Mouse (Mus musculus) heart, embryonic 11.5 days (tissue): ENCODE data around the gene Gm7356. TPM values are rescaled to one million over a fixed set of nuclear protein-coding genes. Genes with fewer than 3 reads are reported as not detected.
"Not testable (repeated sequence)": the region's sequence is repeated elsewhere in the genome, so short reads cannot be mapped to it uniquely, and the experiment has no call there.

Experiments used
- ATAC-seq: fragments of 200-750 bp; cut with Nextera tagmentation; replicated peaks from 2 replicates; pipeline ENCODE4 v1.8.0; 2017; ENCODE audit warnings: moderate library complexity; ENCODE audit not compliant: insufficient number of reproducible peaks, low FRiP score, low TSS enrichment
- H3K27ac ChIP-seq: fragments of 300-500 bp; sonication (generic); 2 replicates; pipeline ENCODE4 v1.5.1; 2014; ENCODE audit warnings: mild to moderate bottlenecking, low read depth, low read length
- H3K27me3 ChIP-seq: fragments of 300-500 bp; sonication (generic); 2 replicates; pipeline ENCODE4 v1.6.1; 2014; ENCODE audit warnings: mild to moderate bottlenecking, low read length, mixed read lengths; ENCODE audit not compliant: control insufficient read depth, insufficient read depth
- H3K36me3 ChIP-seq: fragments of 300-500 bp; sonication (generic); 2 replicates; pipeline ENCODE4 v1.6.1; 2014; ENCODE audit warnings: mild to moderate bottlenecking, low read length, moderate library complexity, mixed read lengths; ENCODE audit not compliant: control insufficient read depth, insufficient read depth
- H3K4me1 ChIP-seq: fragments of 300-500 bp; sonication (generic); 2 replicates; pipeline ENCODE4 v1.6.1; 2014; ENCODE audit warnings: low read length; ENCODE audit not compliant: control insufficient read depth, insufficient read depth
- H3K4me2 ChIP-seq: fragments of 300-500 bp; sonication (generic); 2 replicates; pipeline ENCODE4 v1.6.1; 2014; ENCODE audit warnings: mild to moderate bottlenecking, moderate library complexity
- H3K4me3 ChIP-seq: fragments of 300-500 bp; sonication (generic); 2 replicates; pipeline ENCODE4 v1.5.1; 2014; ENCODE audit warnings: low read depth, low read length
- H3K9ac ChIP-seq: fragments of 300-500 bp; sonication (generic); 2 replicates; pipeline ENCODE4 v1.6.1; 2014; ENCODE audit warnings: mild to moderate bottlenecking, low read depth, low read length, moderate library complexity
- H3K9me3 ChIP-seq: fragments of 300-500 bp; sonication (generic); replicated peaks from 2 replicates; pipeline ENCODE4 v1.6.1; 2016; ENCODE audit warnings: low read length; ENCODE audit not compliant: control insufficient read depth
- WGBS: fragments of 180-500 bp; shearing (Covaris S2); extraction: QIAGEN DNeasy Blood & Tissue Kit; methylation state at CpG from one replicate; pipeline ENCODE4 v1.1.7; 2014; ENCODE audit not compliant: insufficient replicate concordance; 5-methylcytosine and 5-hydroxymethylcytosine counted together
- polyA plus RNA-seq: library from polyadenylated mRNA; unstranded; fragments of >200 nt; fragmentation: Nextera tagmentation; extraction: Ambion mirVana; gene quantifications from 2 replicates; pipeline ENCODE4 v1.2.1, GENCODE M21; 2014

Gene Gm7356
- polyA plus RNA-seq: not detected in 2 replicates

GRCm38 (mm10) chr17:14003604-14004003, at the start of gene Gm7356:
Gm7356 (minus strand) TSS chr17:14003704.
- H3K9ac ChIP-seq: not testable (repeated sequence)

GRCm38 (mm10) chr17:14041880-14042279, 38.4 kb upstream of the Gm7356 start:
- H3K9me3 ChIP-seq, H3K27me3 ChIP-seq, H3K36me3 ChIP-seq, H3K4me1 ChIP-seq, H3K4me3 ChIP-seq, H3K4me2 ChIP-seq, H3K27ac ChIP-seq, H3K9ac ChIP-seq, ATAC-seq: not testable (repeated sequence)
- WGBS: 50% methylated on average over 1 of the region's 2 CpGs

More at GRCm38 (mm10) chr17:14003604-14004003, at the start of gene Gm7356:
- H3K27me3 ChIP-seq, H3K27ac ChIP-seq, H3K4me3 ChIP-seq, H3K36me3 ChIP-seq, H3K4me1 ChIP-seq, H3K4me2 ChIP-seq, ATAC-seq, H3K9me3 ChIP-seq: not testable (repeated sequence)
- 55% methylated on average over 4 of the region's 4 CpGs for WGBS

- H3K4me2 ChIP-seq, H3K4me3 ChIP-seq, H3K9ac ChIP-seq, H3K9me3 ChIP-seq, H3K4me1 ChIP-seq, H3K27me3 ChIP-seq, H3K36me3 ChIP-seq, H3K27ac ChIP-seq, ATAC-seq: not testable (repeated sequence)
- 57% methylated on average over 1 of the region's 2 CpGs for WGBS
Observed at GRCm38 (mm10) chr17:14037012-14037411, 33.5 kb upstream of the Gm7356 start.

GRCm38 (mm10) chr17:14036113-14036512, 32.6 kb upstream of the Gm7356 start:
- H3K36me3 ChIP-seq, ATAC-seq, H3K27me3 ChIP-seq, H3K9me3 ChIP-seq, H3K4me2 ChIP-seq, H3K4me3 ChIP-seq, H3K4me1 ChIP-seq, H3K27ac ChIP-seq, H3K9ac ChIP-seq: not testable (repeated sequence)
- WGBS: 69% methylated on average over 4 of the region's 4 CpGs

- H3K4me1 ChIP-seq, H3K4me2 ChIP-seq, H3K4me3 ChIP-seq, H3K9me3 ChIP-seq, H3K27ac ChIP-seq, H3K27me3 ChIP-seq, H3K36me3 ChIP-seq, ATAC-seq, H3K9ac ChIP-seq: not testable (repeated sequence)
- 36% methylated on average over 2 of the region's 2 CpGs for WGBS
Observed at GRCm38 (mm10) chr17:13993425-13993824, 10.1 kb downstream of the Gm7356 start.

GRCm38 (mm10) chr17:13987690-13988089, 15.8 kb downstream of the Gm7356 start:
- Histone ChIP-seq H3K36me3 (no peaks in the 10 kb centered on the region), H3K9me3 (no peaks in the 10 kb centered on the region), H3K27me3 (no peaks in the 10 kb centered on the region), H3K9ac (no peak overlapping the region), H3K4me3 (no peak overlapping the region), H3K27ac (no peak overlapping the region), H3K4me1 (no peaks in the 10 kb centered on the region), H3K4me2 (no peak overlapping the region)
- no peak for ATAC-seq
- WGBS: 65% methylated on average over 1 of the region's 1 CpGs

GRCm38 (mm10) chr17:13970796-13971195, 32.7 kb downstream of the Gm7356 start:
- WGBS: 66% methylated on average over 5 of the region's 5 CpGs

GRCm38 (mm10) chr17:13969917-13970316, 33.6 kb downstream of the Gm7356 start:
- not testable (repeated sequence) for H3K4me1 ChIP-seq, H3K4me2 ChIP-seq, H3K36me3 ChIP-seq, H3K9me3 ChIP-seq, H3K4me3 ChIP-seq, H3K9ac ChIP-seq, H3K27me3 ChIP-seq, H3K27ac ChIP-seq, ATAC-seq
- WGBS: 66% methylated on average over 1 of the region's 2 CpGs

More at GRCm38 (mm10) chr17:13970796-13971195, 32.7 kb downstream of the Gm7356 start:
- not testable (repeated sequence) for H3K4me3 ChIP-seq, ATAC-seq, H3K9me3 ChIP-seq, H3K36me3 ChIP-seq, H3K4me1 ChIP-seq, H3K27me3 ChIP-seq, H3K27ac ChIP-seq, H3K4me2 ChIP-seq, H3K9ac ChIP-seq

- ATAC-seq, H3K36me3 ChIP-seq, H3K27me3 ChIP-seq, H3K4me1 ChIP-seq, H3K4me3 ChIP-seq, H3K9me3 ChIP-seq, H3K9ac ChIP-seq, H3K27ac ChIP-seq, H3K4me2 ChIP-seq: not testable (repeated sequence)
- 89% methylated on average over 1 of the region's 2 CpGs for WGBS
Observed at GRCm38 (mm10) chr17:13965048-13965447, 38.5 kb downstream of the Gm7356 start.
